Mouse (Mus musculus) testis, adult 2 months (tissue): Measurements from ENCODE around the gene Cd8b1.

Experiments
- CTCF ChIP-seq: fragments of 200-500 bp; IDR thresholded peaks from 2 replicates; pipeline ENCODE4 v1.5.1; 2012; ENCODE audit warnings: low read depth, mild to moderate bottlenecking, inconsistent platforms, low read length, moderate library complexity; ENCODE audit not compliant: control insufficient read depth, insufficient read depth, insufficient replicate concordance
- POLR2A ChIP-seq: fragments of 200-500 bp; IDR thresholded peaks from 2 replicates; pipeline ENCODE4 v1.6.1; 2012; ENCODE audit warnings: low read depth, mild to moderate bottlenecking, inconsistent platforms, low read length, moderate library complexity; ENCODE audit not compliant: control insufficient read depth

DNA sequence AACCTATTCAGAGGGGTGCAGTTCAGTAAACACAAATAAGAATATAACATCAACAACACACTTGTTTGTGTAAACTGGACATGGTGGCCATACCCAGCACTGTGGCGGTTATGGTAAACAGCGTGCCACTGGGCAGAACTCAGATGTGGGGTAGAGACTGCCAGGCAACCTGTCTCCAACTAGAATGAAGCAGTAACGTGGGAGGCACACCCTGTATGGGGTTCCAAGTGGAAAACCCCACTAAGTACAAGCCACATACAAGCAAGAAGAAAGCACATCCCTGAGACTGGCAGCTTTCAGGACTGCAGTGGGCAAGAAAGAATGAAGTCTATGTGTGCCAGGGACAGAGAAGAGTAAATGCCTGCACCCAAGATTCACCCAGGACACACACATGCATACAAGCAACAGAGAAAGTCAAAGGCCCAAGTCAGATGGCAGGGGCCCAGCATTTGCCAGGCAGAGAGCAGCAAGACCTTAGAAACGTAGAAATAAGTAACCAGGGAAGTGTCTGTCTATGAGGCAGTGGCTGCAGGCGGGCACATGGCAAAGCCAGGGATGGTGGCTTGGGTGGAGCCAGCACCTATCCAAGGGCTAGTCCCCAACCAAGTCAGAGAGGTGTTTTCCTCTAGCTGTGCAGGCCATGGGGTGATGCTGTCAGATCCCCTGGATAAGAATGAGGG lies 49.6 kb downstream of the Cd8b1 start:
- no peak for TF ChIP-seq CTCF
- no peak for TF ChIP-seq POLR2A
